Mouse (Mus musculus): ENCODE results near the gene Gucy2d. TPM values are rescaled to one million over a fixed set of nuclear protein-coding genes. Genes with fewer than 3 reads are reported as not detected.

The Gucy2d gene
- polyA plus RNA-seq, 1 experiment from 2014 or later = not detected

DNA sequence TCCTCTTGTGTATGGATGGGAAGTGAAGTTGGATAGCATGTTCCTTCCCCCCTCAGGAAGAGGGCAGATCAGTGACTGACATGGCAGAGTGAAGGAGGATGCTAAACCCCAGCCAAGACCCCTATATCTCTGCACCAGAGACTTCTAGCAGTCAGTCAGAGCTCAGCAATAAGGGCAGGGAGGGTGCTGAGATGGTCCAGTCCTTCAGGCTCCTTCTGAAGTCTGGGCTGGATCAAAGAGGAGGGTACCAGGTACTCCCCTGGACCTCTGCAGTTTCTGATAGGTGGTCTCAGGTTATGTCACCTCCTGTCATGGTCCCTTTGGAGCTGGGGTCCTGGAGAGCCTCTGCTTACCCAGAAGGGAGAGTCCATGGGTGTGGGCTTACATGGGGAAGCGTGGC is 55.4 kb downstream of the Gucy2d start:
- 68% methylated on average over 1 of the region's 1 CpGs for WGBS

DNA sequence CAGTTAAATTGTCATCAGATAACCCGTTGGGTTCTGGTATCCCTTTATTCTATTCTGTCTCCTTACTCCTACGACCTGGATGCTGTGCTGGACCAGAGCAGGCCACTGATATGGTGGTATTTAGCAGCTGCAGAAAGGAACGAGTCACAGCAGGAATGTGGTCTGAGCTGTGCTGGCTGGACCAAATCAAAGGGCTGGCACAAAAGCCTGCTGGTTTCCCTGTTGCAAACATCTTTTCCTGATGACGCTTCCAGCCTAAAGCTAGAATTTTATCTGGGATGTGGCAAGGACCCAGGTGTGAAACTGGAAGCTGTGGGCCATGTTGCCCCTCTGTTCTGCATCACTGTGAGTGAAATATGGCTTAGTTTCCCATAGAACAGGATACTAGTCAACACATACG is 57.2 kb downstream of the Gucy2d start:
- DNase-seq (ENCODE audit: low spot score) (no peak), ATAC-seq (replicated peaks; ENCODE audit: low FRiP score, low TSS enrichment, low read depth) (no peak)
- H3K4me2 ChIP-seq (ENCODE audit: low read length) = no peak overlapping the region
- H3K4me1 ChIP-seq (replicated peaks; ENCODE audit: control insufficient read depth, insufficient read depth, low read length) = peaks cover 3% of the 10 kb centered on the region
- no peak overlapping the region for H3K9ac ChIP-seq (ENCODE audit: low read length)
- no peaks in the 10 kb centered on the region for H3K27me3 ChIP-seq (replicated peaks; ENCODE audit: control insufficient read depth, insufficient read depth, low read length)
- H3K36me3 ChIP-seq (ENCODE audit: control insufficient read depth, insufficient read depth, low read length) = peaks cover 38% of the 10 kb centered on the region
- no peak overlapping the region for H3K4me3 ChIP-seq (ENCODE audit: low read depth, low read length)
- H3K9me3 ChIP-seq (ENCODE audit: control insufficient read depth, low read length) = no peaks in the 10 kb centered on the region
- WGBS = 66% methylated on average over 5 of the region's 5 CpGs
- H3K27ac ChIP-seq (ENCODE audit: low read depth) = no peak overlapping the region

More for the DNA sequence above, 55.4 kb downstream of the Gucy2d start:
- Histone ChIP-seq H3K36me3 (ENCODE audit: control insufficient read depth, insufficient read depth, low read length) (peaks cover 38% of the 10 kb centered on the region), H3K9ac (ENCODE audit: low read length) (no peak overlapping the region), H3K27me3 (replicated peaks; ENCODE audit: control insufficient read depth, insufficient read depth, low read length) (no peaks in the 10 kb centered on the region), H3K9me3 (ENCODE audit: control insufficient read depth, low read length) (no peaks in the 10 kb centered on the region), H3K4me3 (ENCODE audit: low read depth, low read length) (no peak overlapping the region), H3K4me1 (replicated peaks; ENCODE audit: control insufficient read depth, insufficient read depth, low read length) (peaks cover 7% of the 10 kb centered on the region), H3K27ac (ENCODE audit: low read depth) (no peak overlapping the region), H3K4me2 (ENCODE audit: low read length) (no peak overlapping the region)
- DNase-seq (ENCODE audit: low spot score) = no peak
- ATAC-seq (replicated peaks; ENCODE audit: low FRiP score, low TSS enrichment, low read depth) = no peak

DNA sequence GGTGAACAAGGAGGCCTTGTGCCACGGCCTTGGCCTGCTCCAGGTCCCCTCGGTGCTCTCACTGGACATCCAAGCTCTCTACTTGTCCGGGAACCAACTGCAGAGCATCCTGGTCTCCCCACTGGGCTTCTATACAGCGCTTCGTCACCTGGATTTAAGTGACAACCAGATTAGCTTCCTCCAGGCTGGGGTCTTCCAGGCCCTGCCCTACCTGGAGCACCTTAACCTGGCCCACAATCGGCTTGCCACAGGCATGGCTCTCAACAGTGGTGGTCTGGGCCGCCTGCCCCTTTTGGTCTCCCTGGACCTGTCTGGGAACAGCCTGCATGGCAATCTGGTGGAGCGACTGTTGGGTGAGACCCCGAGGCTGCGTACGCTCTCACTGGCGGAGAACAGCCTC is 57.9 kb downstream of the Gucy2d start:
- peaks cover 9% of the 10 kb centered on the region for H3K4me1 ChIP-seq (replicated peaks; ENCODE audit: control insufficient read depth, insufficient read depth, low read length)
- 94% methylated on average over 12 of the region's 12 CpGs for WGBS

DNA sequence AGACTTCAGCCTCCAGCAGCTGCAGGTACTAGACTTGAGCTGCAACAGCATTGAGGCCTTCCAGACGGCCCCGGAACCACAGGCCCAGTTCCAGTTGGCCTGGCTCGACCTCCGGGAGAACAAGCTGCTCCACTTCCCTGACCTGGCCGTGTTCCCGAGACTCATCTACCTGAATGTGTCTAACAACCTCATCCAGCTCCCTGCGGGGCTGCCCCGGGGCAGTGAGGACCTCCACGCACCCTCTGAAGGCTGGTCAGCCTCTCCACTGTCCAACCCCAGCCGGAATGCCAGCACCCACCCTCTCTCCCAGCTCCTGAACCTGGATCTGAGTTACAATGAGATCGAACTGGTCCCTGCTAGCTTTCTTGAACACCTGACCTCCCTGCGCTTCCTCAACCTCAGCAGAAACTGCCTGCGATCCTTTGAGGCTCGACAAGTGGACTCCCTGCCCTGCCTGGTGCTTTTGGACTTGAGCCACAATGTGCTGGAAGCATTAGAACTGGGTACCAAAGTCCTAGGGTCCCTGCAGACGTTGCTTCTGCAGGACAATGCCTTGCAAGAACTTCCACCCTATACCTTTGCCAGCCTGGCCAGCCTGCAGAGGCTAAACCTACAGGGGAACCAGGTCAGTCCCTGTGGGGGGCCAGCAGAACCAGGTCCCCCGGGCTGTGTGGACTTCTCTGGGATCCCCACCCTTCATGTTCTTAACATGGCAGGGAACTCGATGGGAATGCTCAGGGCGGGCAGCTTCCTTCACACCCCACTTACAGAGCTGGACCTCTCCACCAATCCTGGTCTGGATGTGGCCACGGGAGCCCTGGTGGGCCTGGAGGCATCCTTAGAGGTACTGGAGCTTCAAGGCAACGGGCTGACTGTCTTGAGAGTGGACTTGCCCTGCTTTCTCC is 58.7 kb downstream of the Gucy2d start:
- H3K27ac ChIP-seq (ENCODE audit: low read depth) = 0 out of 2 replicates have a peak overlapping the region, but pooled peaks have one; percentile 4
- WGBS = 82% methylated on average over 20 of the region's 20 CpGs
- DNase-seq (ENCODE audit: low spot score) = no peak

More for the DNA sequence above, 57.9 kb downstream of the Gucy2d start:
- Histone ChIP-seq H3K27ac (ENCODE audit: low read depth) (no peak overlapping the region), H3K9ac (ENCODE audit: low read length) (no peak overlapping the region), H3K27me3 (replicated peaks; ENCODE audit: control insufficient read depth, insufficient read depth, low read length) (no peaks in the 10 kb centered on the region), H3K4me3 (ENCODE audit: low read depth, low read length) (no peak overlapping the region), H3K4me2 (ENCODE audit: low read length) (no peak overlapping the region), H3K9me3 (ENCODE audit: control insufficient read depth, low read length) (no peaks in the 10 kb centered on the region), H3K36me3 (ENCODE audit: control insufficient read depth, insufficient read depth, low read length) (peaks cover 38% of the 10 kb centered on the region)
- ATAC-seq (replicated peaks; ENCODE audit: low FRiP score, low TSS enrichment, low read depth) (no peak), DNase-seq (ENCODE audit: low spot score) (no peak)

DNA sequence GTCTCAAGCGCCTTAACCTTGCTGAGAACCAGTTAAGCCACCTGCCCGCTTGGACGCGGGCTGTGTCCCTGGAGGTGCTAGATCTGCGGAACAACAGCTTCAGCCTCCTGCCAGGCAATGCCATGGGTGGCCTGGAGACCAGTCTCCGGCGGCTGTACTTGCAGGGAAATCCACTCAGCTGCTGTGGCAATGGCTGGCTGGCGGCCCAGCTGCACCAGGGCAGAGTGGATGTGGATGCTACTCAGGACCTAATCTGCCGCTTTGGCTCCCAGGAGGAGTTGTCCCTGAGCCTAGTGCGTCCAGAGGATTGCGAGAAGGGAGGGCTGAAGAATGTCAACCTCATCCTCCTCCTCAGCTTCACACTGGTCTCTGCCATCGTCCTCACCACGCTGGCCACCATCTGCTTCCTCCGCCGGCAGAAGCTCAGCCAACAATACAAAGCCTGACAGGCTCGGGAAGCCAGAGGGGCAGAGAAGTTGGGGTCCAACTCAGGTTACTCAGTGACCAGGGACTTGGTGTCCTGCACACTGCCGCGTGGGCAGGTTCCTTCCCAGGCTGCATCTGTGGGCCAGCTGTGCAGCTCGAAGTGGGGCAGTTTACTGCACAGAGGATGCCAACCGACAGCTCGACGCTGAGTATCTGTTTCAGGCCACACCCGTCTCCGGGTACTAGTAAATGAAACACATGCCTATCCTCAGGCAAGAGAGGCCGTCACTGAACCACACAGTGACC is 59.5 kb downstream of the Gucy2d start:
- ATAC-seq (replicated peaks; ENCODE audit: low FRiP score, low TSS enrichment, low read depth) (no peak), DNase-seq (ENCODE audit: low spot score) (no peak)
- Histone ChIP-seq H3K4me2 (ENCODE audit: low read length) (no peak overlapping the region), H3K27ac (ENCODE audit: low read depth) (0 out of 2 replicates have a peak overlapping the region, but pooled peaks have one; percentile 4), H3K4me1 (replicated peaks; ENCODE audit: control insufficient read depth, insufficient read depth, low read length) (peaks cover 19% of the 10 kb centered on the region), H3K9me3 (ENCODE audit: control insufficient read depth, low read length) (no peaks in the 10 kb centered on the region), H3K36me3 (ENCODE audit: control insufficient read depth, insufficient read depth, low read length) (peaks cover 38% of the 10 kb centered on the region), H3K4me3 (ENCODE audit: low read depth, low read length) (no peak overlapping the region), H3K27me3 (replicated peaks; ENCODE audit: control insufficient read depth, insufficient read depth, low read length) (no peaks in the 10 kb centered on the region), H3K9ac (ENCODE audit: low read length) (no peak overlapping the region)
- WGBS = 83% methylated on average over 25 of the region's 25 CpGs

More for the DNA sequence above, 58.7 kb downstream of the Gucy2d start:
- H3K36me3 ChIP-seq (ENCODE audit: control insufficient read depth, insufficient read depth, low read length) = peaks cover 38% of the 10 kb centered on the region
- no peak overlapping the region for H3K9ac ChIP-seq (ENCODE audit: low read length)
- H3K27me3 ChIP-seq (replicated peaks; ENCODE audit: control insufficient read depth, insufficient read depth, low read length) = no peaks in the 10 kb centered on the region
- H3K4me3 ChIP-seq (ENCODE audit: low read depth, low read length) = no peak overlapping the region
- H3K4me1 ChIP-seq (replicated peaks; ENCODE audit: control insufficient read depth, insufficient read depth, low read length) = peaks cover 17% of the 10 kb centered on the region
- H3K4me2 ChIP-seq (ENCODE audit: low read length) = no peak overlapping the region
- no peak for ATAC-seq (replicated peaks; ENCODE audit: low FRiP score, low TSS enrichment, low read depth)
- no peaks in the 10 kb centered on the region for H3K9me3 ChIP-seq (ENCODE audit: control insufficient read depth, low read length)

DNA sequence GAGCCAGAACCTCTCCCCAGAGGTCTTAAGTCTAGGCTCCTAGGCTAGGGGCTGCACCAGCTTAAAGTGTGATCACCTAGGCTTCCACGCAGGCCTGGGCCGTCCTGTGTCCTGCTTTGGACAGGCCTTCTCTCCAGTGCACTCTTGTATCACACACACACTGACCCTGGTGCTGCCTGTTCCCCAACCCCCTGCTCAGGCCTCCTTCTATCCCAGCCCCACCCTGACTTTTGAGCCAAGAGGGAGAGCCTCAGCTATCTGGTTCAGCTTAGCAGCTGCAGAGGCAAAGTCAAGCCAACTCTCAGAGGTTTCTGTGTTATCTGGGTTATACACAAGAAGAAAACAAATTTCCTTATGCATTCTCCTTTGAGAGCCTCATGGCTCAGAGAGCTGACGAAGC is 60.3 kb downstream of the Gucy2d start:
- no peak for ATAC-seq (replicated peaks; ENCODE audit: low FRiP score, low TSS enrichment, low read depth)
- Histone ChIP-seq H3K36me3 (ENCODE audit: control insufficient read depth, insufficient read depth, low read length) (peaks cover 31% of the 10 kb centered on the region), H3K27ac (ENCODE audit: low read depth) (no peak overlapping the region), H3K4me2 (ENCODE audit: low read length) (no peak overlapping the region), H3K27me3 (replicated peaks; ENCODE audit: control insufficient read depth, insufficient read depth, low read length) (no peaks in the 10 kb centered on the region), H3K9ac (ENCODE audit: low read length) (no peak overlapping the region), H3K9me3 (ENCODE audit: control insufficient read depth, low read length) (no peaks in the 10 kb centered on the region), H3K4me1 (replicated peaks; ENCODE audit: control insufficient read depth, insufficient read depth, low read length) (peaks cover 25% of the 10 kb centered on the region), H3K4me3 (ENCODE audit: low read depth, low read length) (no peak overlapping the region)
- no peak for DNase-seq (ENCODE audit: low spot score)
- 82% methylated on average over 3 of the region's 3 CpGs for WGBS

DNA sequence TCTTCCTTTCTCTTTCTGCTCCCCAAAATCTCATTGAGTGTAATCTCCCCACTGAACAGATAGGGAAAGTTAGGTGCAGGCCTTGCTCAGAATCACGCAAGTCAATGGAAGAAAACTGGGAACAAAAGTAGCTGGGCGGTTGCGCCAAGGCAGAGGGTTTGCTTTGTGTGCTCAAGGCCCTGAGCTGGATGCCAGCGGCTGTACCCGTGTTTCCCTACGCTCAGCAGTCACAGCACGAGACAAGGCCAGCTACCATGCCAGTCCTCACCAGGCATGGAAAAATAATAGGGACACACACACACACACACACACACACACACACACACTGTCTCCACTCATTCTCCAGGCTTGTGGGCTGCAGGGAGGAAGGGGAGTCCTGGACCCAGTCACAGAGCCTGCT is 60.9 kb downstream of the Gucy2d start:
- DNase-seq (ENCODE audit: low spot score) (no peak), ATAC-seq (replicated peaks; ENCODE audit: low FRiP score, low TSS enrichment, low read depth) (no peak)
- Histone ChIP-seq H3K36me3 (ENCODE audit: control insufficient read depth, insufficient read depth, low read length) (peaks cover 29% of the 10 kb centered on the region), H3K4me3 (ENCODE audit: low read depth, low read length) (no peak overlapping the region), H3K9me3 (ENCODE audit: control insufficient read depth, low read length) (no peaks in the 10 kb centered on the region), H3K9ac (ENCODE audit: low read length) (no peak overlapping the region), H3K27me3 (replicated peaks; ENCODE audit: control insufficient read depth, insufficient read depth, low read length) (no peaks in the 10 kb centered on the region), H3K27ac (ENCODE audit: low read depth) (no peak overlapping the region), H3K4me1 (replicated peaks; ENCODE audit: control insufficient read depth, insufficient read depth, low read length) (peaks cover 30% of the 10 kb centered on the region), H3K4me2 (ENCODE audit: low read length) (no peak overlapping the region)
- 92% methylated on average over 7 of the region's 7 CpGs for WGBS

DNA sequence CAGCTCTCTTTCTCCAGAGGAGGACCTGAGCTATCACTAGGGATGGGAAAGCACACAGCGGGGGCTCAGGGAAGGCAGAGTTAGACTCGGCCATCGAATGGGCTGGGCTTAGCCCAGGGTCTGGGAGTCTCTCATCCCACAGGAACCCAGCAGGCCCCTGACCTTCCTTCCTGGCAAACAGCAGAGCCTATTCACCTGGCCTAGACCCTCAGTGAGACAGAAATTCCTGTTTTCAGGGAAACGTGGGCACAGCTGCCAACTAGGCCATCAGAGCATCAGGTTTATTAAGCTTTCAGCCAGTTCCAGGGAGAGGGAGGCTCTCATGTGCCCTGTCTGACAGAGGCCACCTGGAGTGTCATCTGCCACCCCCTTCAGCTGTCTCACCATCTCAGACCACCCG is 62.7 kb downstream of the Gucy2d start:
- ATAC-seq (replicated peaks; ENCODE audit: low FRiP score, low TSS enrichment, low read depth) (no peak), DNase-seq (ENCODE audit: low spot score) (no peak)
- Histone ChIP-seq H3K4me3 (ENCODE audit: low read depth, low read length) (no peak overlapping the region), H3K27ac (ENCODE audit: low read depth) (peak overlapping the region; percentile 76), H3K9me3 (ENCODE audit: control insufficient read depth, low read length) (no peaks in the 10 kb centered on the region), H3K27me3 (replicated peaks; ENCODE audit: control insufficient read depth, insufficient read depth, low read length) (no peaks in the 10 kb centered on the region), H3K9ac (ENCODE audit: low read length) (no peak overlapping the region), H3K4me1 (replicated peaks; ENCODE audit: control insufficient read depth, insufficient read depth, low read length) (peaks cover 34% of the 10 kb centered on the region), H3K4me2 (ENCODE audit: low read length) (no peak overlapping the region), H3K36me3 (ENCODE audit: control insufficient read depth, insufficient read depth, low read length) (peaks cover 23% of the 10 kb centered on the region)
- WGBS = 37% methylated on average over 5 of the region's 5 CpGs
